Mouse (Mus musculus) kidney, postnatal 36 days (tissue): ENCODE data around the gene Olfr531.

Source experiments
- DNase-seq, 2 experiments: peaks; one replicate each; pipeline ENCODE4 v3.0.0; 2021 to 2022; ENCODE audit warnings: mixed read lengths in 2 of 2

Olfr531 gene

GRCm38 (mm10) chr7:140402818-140403217, at the start of gene Olfr531:
Gene Olfr531, minus strand, starts transcription at chr7:140402918.
- DNase-seq = no peak

- no peak for DNase-seq
Measured at GRCm38 (mm10) chr7:140443141-140443540, 40.4 kb upstream of the Olfr531 start.

- DNase-seq = no peak
Measured at GRCm38 (mm10) chr7:140421539-140421938, 18.8 kb upstream of the Olfr531 start, which contains the start of gene Olfr532. Gene Olfr532, minus strand, starts transcription at chr7:140421639.

GRCm38 (mm10) chr7:140376911-140377310, 25.8 kb downstream of the Olfr531 start:
- no peak for DNase-seq

- DNase-seq = no peak
Measured at GRCm38 (mm10) chr7:140376231-140376630, 26.5 kb downstream of the Olfr531 start, which contains the start of gene Olfr530. Gene Olfr530, minus strand, starts transcription at chr7:140376331.

- DNase-seq = no peak
Measured at GRCm38 (mm10) chr7:140374300-140374699, 28.4 kb downstream of the Olfr531 start.

- no peak for DNase-seq
Measured at GRCm38 (mm10) chr7:140361571-140361970, 41.1 kb downstream of the Olfr531 start, which contains the start of gene Olfr60. Gene Olfr60, minus strand, starts transcription at chr7:140361671.
